Mouse (Mus musculus) ES-E14 (cell line): ENCODE measurements around the gene Gimap3.

ENCODE experiments used
- CHD2 ChIP-seq: IDR thresholded peaks from 2 replicates; pipeline ENCODE4 v1.6.1; 2014; ENCODE audit warnings: mild to moderate bottlenecking, low read depth, low read length, inconsistent platforms
- HCFC1 ChIP-seq: IDR thresholded peaks from 2 replicates; pipeline ENCODE4 v1.6.1; 2012; ENCODE audit warnings: low read length, inconsistent platforms, borderline replicate concordance; ENCODE audit not compliant: insufficient read depth
- MAFK ChIP-seq: IDR thresholded peaks from 2 replicates; pipeline ENCODE4 v1.6.1; 2014; ENCODE audit warnings: mild to moderate bottlenecking, low read depth, low read length, inconsistent platforms; ENCODE audit not compliant: insufficient read depth
- ZC3H11A ChIP-seq: IDR thresholded peaks from 2 replicates; pipeline ENCODE4 v1.6.1; 2012; ENCODE audit warnings: low read depth, mild to moderate bottlenecking, inconsistent platforms, low read length, borderline replicate concordance

- TF ChIP-seq CHD2 = no peak
- TF ChIP-seq MAFK = no peak
- no peak for TF ChIP-seq ZC3H11A
- no peak for TF ChIP-seq HCFC1
Measured at GRCm38 (mm10) chr6:48742422-48743351, 28.0 kb downstream of the Gimap3 start.
